Mouse (Mus musculus): ENCODE results near the gene Dnhd1. TPM values are rescaled to one million over a fixed set of nuclear protein-coding genes. Genes with fewer than 3 reads are reported as not detected.

Dnhd1 gene
- polyA plus RNA-seq, 1 experiment = 2.7 TPM

DNA sequence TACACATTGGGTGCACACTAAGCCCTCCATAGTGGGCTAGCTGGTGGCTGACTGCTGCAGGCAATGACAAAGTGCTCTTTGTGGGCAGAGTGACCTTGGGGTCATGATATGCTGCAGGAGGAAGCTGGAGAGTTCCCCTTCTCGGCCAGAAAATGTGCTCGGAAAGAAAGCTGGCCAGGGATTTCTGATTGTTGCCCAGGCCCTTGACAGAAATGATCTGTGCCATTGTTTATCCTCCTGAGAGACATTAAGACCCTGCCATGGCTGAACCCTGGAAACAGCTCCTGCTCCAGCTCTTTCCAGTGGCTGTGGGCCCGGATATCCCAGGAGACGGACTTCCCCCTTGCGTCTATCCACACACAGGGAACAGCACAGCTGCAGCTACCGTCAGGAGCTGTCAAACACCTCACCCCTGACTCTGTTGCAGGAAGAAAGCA lies 117.1 kb downstream of the Dnhd1 start:
- Histone ChIP-seq H3K27ac (ENCODE audit: control insufficient read depth, insufficient read depth, low read length) (no peak overlapping the region), H3K27me3 (ENCODE audit: control insufficient read depth, insufficient read depth, low read length) (no peaks in the 10 kb centered on the region), H3K36me3 (ENCODE audit: control insufficient read depth, insufficient read depth, low read length) (no peaks in the 10 kb centered on the region), H3K4me3 (ENCODE audit: control insufficient read depth, insufficient read depth, low read length) (no peak overlapping the region), H3K4me1 (replicated peaks; ENCODE audit: control insufficient read depth, insufficient read depth, low read length) (no peaks in the 10 kb centered on the region)
- TF ChIP-seq POLR2A (IDR thresholded peaks at IDR 0.05; ENCODE audit: control insufficient read depth, extremely low read depth, insufficient read depth, low read length, poor library complexity) (no peak), CTCF (IDR thresholded peaks at IDR 0.05; ENCODE audit: borderline replicate concordance, control insufficient read depth, extremely low read depth, insufficient read depth, low read length, poor library complexity) (no peak)
- DNase-seq = no peak
- WGBS = 37% methylated on average over 6 of the region's 6 CpGs

- Histone ChIP-seq H3K4me1 (replicated peaks; ENCODE audit: control insufficient read depth, insufficient read depth, low read length) (no peaks in the 10 kb centered on the region), H3K27ac (ENCODE audit: control insufficient read depth, insufficient read depth, low read length) (no peak overlapping the region), H3K27me3 (ENCODE audit: control insufficient read depth, insufficient read depth, low read length) (no peaks in the 10 kb centered on the region), H3K4me3 (ENCODE audit: control insufficient read depth, insufficient read depth, low read length) (no peak overlapping the region), H3K36me3 (ENCODE audit: control insufficient read depth, insufficient read depth, low read length) (no peaks in the 10 kb centered on the region)
- TF ChIP-seq CTCF (IDR thresholded peaks at IDR 0.05; ENCODE audit: borderline replicate concordance, control insufficient read depth, extremely low read depth, insufficient read depth, low read length, poor library complexity) (no peak), POLR2A (IDR thresholded peaks at IDR 0.05; ENCODE audit: control insufficient read depth, extremely low read depth, insufficient read depth, low read length, poor library complexity) (no peak)
- DNase-seq = no peak
- 99% methylated on average over 3 of the region's 3 CpGs for WGBS
These were observed 119.3 kb downstream of the Dnhd1 start for GRCm38 (mm10) chr7:105769959-105770358.

Other genes with a start within 250 kb of the Dnhd1 start
- 0.19 TPM in 1 of 2 replicates, not detected in the other for gene Cnga4, start 246.3 kb upstream of the Dnhd1 start, polyA plus RNA-seq (2012; rRNA removed)
- gene Cckbr, start 225.1 kb upstream of the Dnhd1 start, polyA plus RNA-seq (2012; rRNA removed) = 0.24 and 0.28 TPM in 2 replicates
- 12.7 and 14.5 TPM in 2 replicates for gene Cavin3, start 168.5 kb upstream of the Dnhd1 start, polyA plus RNA-seq (2012; rRNA removed)
- gene Smpd1, start 96.5 kb upstream of the Dnhd1 start, polyA plus RNA-seq (2012; rRNA removed) = 43.3 and 47.7 TPM in 2 replicates
- gene Apbb1, start 69.2 kb upstream of the Dnhd1 start, polyA plus RNA-seq (2012; rRNA removed) = 17.7 and 34.8 TPM in 2 replicates
- gene Hpx, start 50.7 kb upstream of the Dnhd1 start, polyA plus RNA-seq (2012; rRNA removed) = 0.97 and 8.6 TPM in 2 replicates
- gene Trim3, start 17.3 kb upstream of the Dnhd1 start, polyA plus RNA-seq (2012; rRNA removed) = 22.0 and 24.1 TPM in 2 replicates
- 151 and 194 TPM in 2 replicates for gene Timm10b, start 10.8 kb upstream of the Dnhd1 start, polyA plus RNA-seq (2012; rRNA removed)
- 53.6 and 56.8 TPM in 2 replicates for gene Arfip2, start 10.4 kb upstream of the Dnhd1 start, polyA plus RNA-seq (2012; rRNA removed)
- 414 and 445 TPM in 2 replicates for gene Gm45799, start 10.3 kb upstream of the Dnhd1 start, polyA plus RNA-seq (2012; rRNA removed)
- gene Ilk, start 85.8 kb downstream of the Dnhd1 start, polyA plus RNA-seq (2012; rRNA removed) = 179 and 182 TPM in 2 replicates
- gene Rrp8, start 86.6 kb downstream of the Dnhd1 start, polyA plus RNA-seq (2012; rRNA removed) = 16.3 and 17.1 TPM in 2 replicates
- 553 and 667 TPM in 2 replicates for gene Taf10, start 93.5 kb downstream of the Dnhd1 start, polyA plus RNA-seq (2012; rRNA removed)
- gene Tpp1, start 101.4 kb downstream of the Dnhd1 start, polyA plus RNA-seq (2012; rRNA removed) = 134 and 153 TPM in 2 replicates
- 2.0 and 2.1 TPM in 2 replicates for gene Dchs1, start 136.8 kb downstream of the Dnhd1 start, polyA plus RNA-seq (2012; rRNA removed)
- 140 and 157 TPM in 2 replicates for gene Mrpl17, start 160.3 kb downstream of the Dnhd1 start, polyA plus RNA-seq (2012; rRNA removed)

All from thymus, adult 2 months (tissue).